Mouse (Mus musculus) left cerebral cortex, postnatal 25 days (tissue): ENCODE data around the gene Mphosph8. TPM values are rescaled to one million over a fixed set of nuclear protein-coding genes. Genes with fewer than 3 reads are reported as not detected.

Experiments
- total RNA-seq, 2 experiments: library from RNA; stranded (reverse); gene quantifications; 2 replicates each; pipeline ENCODE4 v1.2.3; 2021

Mphosph8 gene
- total RNA-seq, 2 experiments from 2014 or later, result 49.0 to 57.0 TPM

Other genes starting within 250 kb of the Mphosph8 start
- gene Cenpj, start 92.8 kb upstream of the Mphosph8 start, total RNA-seq, result 1 to 10 TPM; 1.9 to 3.5 TPM
- gene Parp4, start 92.6 kb upstream of the Mphosph8 start, total RNA-seq, result 1 to 10 TPM; 3.8 TPM
- gene Pspc1, start 110.1 kb downstream of the Mphosph8 start, total RNA-seq, result 10 to 100 TPM; 54.3 to 63.4 TPM
- 10 to 100 TPM; 29.4 to 29.6 TPM for gene Zmym5, start 143.5 kb downstream of the Mphosph8 start, total RNA-seq
- gene Zmym2, start 218.4 kb downstream of the Mphosph8 start, total RNA-seq, result 100 to 1,000 TPM in 1 of 2 experiments, 10 to 100 TPM in 1; 91.1 to 101 TPM